Mouse (Mus musculus) hindbrain, embryonic 12.5 days (tissue): Measurements from ENCODE around the gene Cbx1. TPM values are rescaled to one million over a fixed set of nuclear protein-coding genes. Genes with fewer than 3 reads are reported as not detected.
A peak's percentile ranks its signal among the peaks of the same experiment; 100 is the strongest.

Experiments used
- ATAC-seq: fragments of 200-750 bp; cut with Nextera tagmentation; 2 replicates; pipeline ENCODE4 v1.8.0; 2017; ENCODE audit warnings: moderate TSS enrichment; ENCODE audit not compliant: low FRiP score
- H3K27ac ChIP-seq: fragments of 300-500 bp; sonication (generic); 2 replicates; pipeline ENCODE4 v1.5.1; 2016; ENCODE audit warnings: mild to moderate bottlenecking
- H3K27me3 ChIP-seq: fragments of 300-500 bp; sonication (generic); 2 replicates; pipeline ENCODE4 v1.6.1; 2016; ENCODE audit warnings: mild to moderate bottlenecking
- H3K36me3 ChIP-seq: fragments of 300-500 bp; sonication (generic); 2 replicates; pipeline ENCODE4 v1.6.1; 2016; ENCODE audit warnings: mild to moderate bottlenecking
- H3K4me1 ChIP-seq: fragments of 300-500 bp; sonication (generic); 2 replicates; pipeline ENCODE4 v1.6.1; 2016
- H3K4me2 ChIP-seq: fragments of 300-500 bp; sonication (generic); replicated peaks from 2 replicates; pipeline ENCODE4 v1.6.1; 2016; ENCODE audit warnings: mild to moderate bottlenecking
- H3K4me3 ChIP-seq: fragments of 300-500 bp; sonication (generic); 2 replicates; pipeline ENCODE4 v1.5.1; 2016; ENCODE audit warnings: mild to moderate bottlenecking
- H3K9ac ChIP-seq: fragments of 300-500 bp; sonication (generic); 2 replicates; pipeline ENCODE4 v1.6.1; 2016; ENCODE audit warnings: mild to moderate bottlenecking, moderate library complexity
- H3K9me3 ChIP-seq: fragments of 300-500 bp; sonication (generic); replicated peaks from 2 replicates; pipeline ENCODE4 v1.6.1; 2016; ENCODE audit warnings: mild to moderate bottlenecking
- WGBS: fragments of 180-500 bp; shearing (Covaris S2); methylation state at CpG from one replicate; pipeline ENCODE4 v1.1.7; 2016; 5-methylcytosine and 5-hydroxymethylcytosine counted together
- polyA plus RNA-seq: library from polyadenylated mRNA; unstranded; fragments of >200 nt; fragmentation: Nextera tagmentation; extraction: Ambion mirVana; gene quantifications from 2 replicates; pipeline ENCODE4 v1.2.1, GENCODE M21; 2016

Cbx1 gene
- polyA plus RNA-seq, 1 experiment from 2014 or later, result 136 TPM

DNA sequence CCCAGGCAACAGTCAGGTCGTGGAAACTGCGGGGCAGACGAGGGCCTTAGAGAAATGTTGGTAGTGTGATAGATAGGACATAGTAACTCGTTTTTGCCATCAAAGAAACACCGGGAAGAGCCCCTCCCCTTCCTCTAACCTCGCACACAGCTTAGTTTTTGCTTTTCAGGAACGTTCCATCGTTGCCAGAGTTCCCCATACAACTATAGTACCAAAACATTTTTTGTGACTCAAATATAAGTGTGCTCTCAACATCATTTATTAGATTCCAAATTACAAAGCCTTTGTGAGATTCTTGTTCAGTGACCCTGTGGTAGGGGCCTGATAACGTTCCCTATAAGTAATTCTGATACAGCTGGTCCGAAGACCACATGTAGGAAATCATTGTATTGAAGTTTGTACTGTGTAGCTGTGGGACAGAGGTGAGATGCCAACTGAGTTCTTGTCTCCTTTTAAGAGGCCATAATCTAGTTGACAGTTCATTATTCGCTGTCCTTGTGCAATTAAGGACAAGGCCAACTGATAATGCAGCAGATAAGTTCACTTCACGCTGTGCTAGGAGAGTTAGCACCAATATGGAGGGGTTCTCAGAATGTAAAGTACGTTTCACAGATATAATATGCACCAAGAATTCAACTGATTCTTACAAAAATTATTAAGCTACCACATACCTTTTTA is 41.8 kb downstream of the Cbx1 start:
- Histone ChIP-seq H3K4me1 (peaks cover 37% of the 10 kb centered on the region), H3K9ac (peak overlapping the region; percentile 67), H3K36me3 (peaks cover 16% of the 10 kb centered on the region), H3K4me3 (peak overlapping the region; percentile 87), H3K4me2 (peak overlapping the region; percentile 60), H3K9me3 (no peaks in the 10 kb centered on the region), H3K27ac (peak overlapping the region; percentile 96), H3K27me3 (no peaks in the 10 kb centered on the region)
- ATAC-seq, result no peak
- WGBS, result 23% methylated on average over 13 of the region's 13 CpGs

DNA sequence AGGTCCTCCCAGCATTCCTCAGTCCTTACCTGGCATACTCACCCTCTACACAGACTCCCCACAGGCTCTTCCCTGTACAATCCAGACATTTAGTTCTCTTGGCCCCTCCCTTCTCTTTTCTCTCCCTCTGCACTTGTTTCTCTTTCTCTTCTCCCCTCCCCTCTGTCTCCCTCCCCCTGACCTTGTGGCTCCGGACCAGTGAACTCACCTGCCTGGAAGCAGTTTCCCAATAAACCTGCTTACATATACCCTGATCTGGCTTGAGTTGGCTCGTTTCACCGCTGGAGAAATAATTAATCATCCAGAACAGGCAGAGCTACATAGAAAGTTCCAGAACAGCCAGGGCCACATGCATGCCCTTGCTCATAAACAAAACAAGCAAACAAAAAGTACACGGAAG is 42.6 kb downstream of the Cbx1 start:
- Histone ChIP-seq H3K27me3 (no peaks in the 10 kb centered on the region), H3K27ac (no peak overlapping the region)
- no peak for ATAC-seq

DNA sequence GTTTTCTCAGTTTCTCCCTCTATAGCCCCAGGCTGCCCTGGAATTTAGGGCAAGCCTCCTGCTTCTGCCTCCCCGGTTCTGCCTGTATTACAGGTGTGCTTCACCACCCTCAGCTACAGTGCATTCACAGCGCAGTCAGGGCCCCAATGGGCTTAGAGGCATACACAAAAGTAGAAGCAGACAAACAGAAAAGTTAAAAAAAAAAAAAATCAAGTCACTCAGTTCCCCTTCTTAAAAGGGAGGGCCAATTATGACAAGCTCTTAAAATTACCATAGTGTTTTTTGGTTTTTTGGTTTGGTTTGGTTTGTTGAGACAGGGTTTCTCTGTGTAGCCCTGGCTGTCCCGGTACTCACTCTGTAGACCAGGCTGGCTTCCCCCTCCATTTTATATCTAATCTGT is 43.6 kb downstream of the Cbx1 start:
- ATAC-seq, result no peak
- Histone ChIP-seq H3K27ac (no peak overlapping the region), H3K36me3 (peaks cover 3% of the 10 kb centered on the region; the same call in 1 of the 2 replicates), H3K4me3 (no peak overlapping the region), H3K4me2 (no peak overlapping the region), H3K9me3 (no peaks in the 10 kb centered on the region), H3K27me3 (no peaks in the 10 kb centered on the region), H3K9ac (no peak overlapping the region), H3K4me1 (peaks cover 19% of the 10 kb centered on the region)
- WGBS, result 89% methylated on average over 3 of the region's 3 CpGs

More for the DNA sequence above, 42.6 kb downstream of the Cbx1 start:
- H3K9ac ChIP-seq, result no peak overlapping the region
- H3K4me2 ChIP-seq, result no peak overlapping the region
- peaks cover 29% of the 10 kb centered on the region for H3K4me1 ChIP-seq
- 75% methylated on average over 4 of the region's 4 CpGs for WGBS
- no peaks in the 10 kb centered on the region for H3K9me3 ChIP-seq
- H3K36me3 ChIP-seq, result peaks cover 14% of the 10 kb centered on the region
- no peak overlapping the region for H3K4me3 ChIP-seq

DNA sequence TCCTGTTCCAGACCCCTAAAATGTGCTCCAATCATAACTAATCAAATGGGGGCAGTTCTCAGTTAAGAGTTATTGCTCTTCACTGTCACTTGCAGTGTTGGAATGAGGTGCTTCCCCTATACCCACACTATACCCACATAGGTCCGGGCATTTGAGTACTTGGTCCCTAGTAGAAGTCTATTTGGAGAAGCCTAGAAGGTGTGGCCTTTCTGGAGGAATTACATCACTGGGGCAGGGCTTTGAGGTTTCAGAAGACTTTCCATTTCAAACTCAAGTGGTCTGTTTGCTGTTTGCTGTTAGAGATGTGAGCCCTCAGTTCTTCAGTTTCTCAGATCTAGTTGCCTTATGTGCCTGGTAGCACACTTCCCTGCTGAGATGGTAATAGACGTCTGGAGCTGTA is 44.0 kb downstream of the Cbx1 start:
- 63% methylated on average over 2 of the region's 2 CpGs for WGBS
- no peaks in the 10 kb centered on the region for H3K27me3 ChIP-seq

DNA sequence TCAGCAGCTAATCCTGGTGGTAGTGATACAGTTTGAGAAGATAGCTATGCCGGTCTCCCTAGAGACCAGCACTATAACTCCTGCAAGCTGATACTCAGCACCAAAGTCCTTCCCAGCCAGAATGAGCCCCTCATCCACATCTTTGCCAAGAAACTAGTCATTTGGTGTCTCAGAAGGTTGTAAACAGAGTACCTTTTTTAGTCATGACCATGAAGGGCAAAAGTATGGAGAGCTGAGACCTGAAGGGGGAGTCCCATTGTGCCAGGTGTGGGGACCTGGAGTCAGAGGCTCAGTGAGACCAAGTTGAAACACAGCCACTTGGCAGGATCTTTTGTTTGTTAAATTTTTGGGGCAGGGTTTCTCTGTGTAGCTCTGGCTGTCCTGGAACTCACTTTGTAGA is 45.2 kb downstream of the Cbx1 start:
- no peak for ATAC-seq
- H3K4me1 ChIP-seq, result peaks cover 4% of the 10 kb centered on the region
- 92% methylated on average over 1 of the region's 1 CpGs for WGBS

More for the DNA sequence above, 44.0 kb downstream of the Cbx1 start:
- H3K9me3 ChIP-seq, result no peaks in the 10 kb centered on the region
- H3K9ac ChIP-seq, result no peak overlapping the region
- peaks cover 14% of the 10 kb centered on the region for H3K4me1 ChIP-seq
- H3K4me3 ChIP-seq, result no peak overlapping the region
- H3K36me3 ChIP-seq, result no peaks in the 10 kb centered on the region
- H3K27ac ChIP-seq, result no peak overlapping the region
- no peak overlapping the region for H3K4me2 ChIP-seq
- no peak for ATAC-seq

DNA sequence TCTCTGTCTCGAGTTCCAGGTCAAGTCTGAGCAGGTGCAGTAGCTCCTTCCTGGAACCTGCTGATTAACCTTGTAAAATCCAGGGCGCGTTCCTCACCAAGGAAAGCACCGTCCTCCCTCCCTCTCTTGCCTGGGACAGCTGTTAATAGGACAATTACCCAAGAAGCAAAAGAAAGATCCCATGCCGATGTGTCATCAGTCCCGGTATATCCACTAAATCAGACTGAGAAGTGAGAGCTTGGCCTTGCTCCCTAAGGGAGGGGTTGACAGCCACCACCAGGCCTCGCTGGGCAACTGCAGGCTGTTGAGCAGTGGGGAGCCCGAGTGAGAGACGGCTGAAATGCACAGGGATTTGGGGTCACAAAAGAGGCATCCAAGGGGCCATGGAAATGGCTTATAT is 48.4 kb downstream of the Cbx1 start:
- no peak for ATAC-seq
- Histone ChIP-seq H3K36me3 (no peaks in the 10 kb centered on the region), H3K4me2 (no peak overlapping the region), H3K9me3 (no peaks in the 10 kb centered on the region), H3K27me3 (0 out of 2 replicates have a peak, but pooled peaks cover 3% of the 10 kb centered on the region), H3K4me1 (peaks cover 3% of the 10 kb centered on the region; the same call in 1 of the 2 replicates), H3K4me3 (no peak overlapping the region), H3K9ac (peak overlapping the region; percentile 4; the same call in 1 of the 2 replicates), H3K27ac (no peak overlapping the region)
- WGBS, result 32% methylated on average over 9 of the region's 9 CpGs

More for the DNA sequence above, 45.2 kb downstream of the Cbx1 start:
- H3K4me3 ChIP-seq, result no peak overlapping the region
- 0 out of 2 replicates have a peak, but pooled peaks cover 3% of the 10 kb centered on the region for H3K27me3 ChIP-seq
- H3K36me3 ChIP-seq, result no peaks in the 10 kb centered on the region
- no peak overlapping the region for H3K4me2 ChIP-seq
- no peak overlapping the region for H3K9ac ChIP-seq
- H3K9me3 ChIP-seq, result no peaks in the 10 kb centered on the region
- no peak overlapping the region for H3K27ac ChIP-seq

DNA sequence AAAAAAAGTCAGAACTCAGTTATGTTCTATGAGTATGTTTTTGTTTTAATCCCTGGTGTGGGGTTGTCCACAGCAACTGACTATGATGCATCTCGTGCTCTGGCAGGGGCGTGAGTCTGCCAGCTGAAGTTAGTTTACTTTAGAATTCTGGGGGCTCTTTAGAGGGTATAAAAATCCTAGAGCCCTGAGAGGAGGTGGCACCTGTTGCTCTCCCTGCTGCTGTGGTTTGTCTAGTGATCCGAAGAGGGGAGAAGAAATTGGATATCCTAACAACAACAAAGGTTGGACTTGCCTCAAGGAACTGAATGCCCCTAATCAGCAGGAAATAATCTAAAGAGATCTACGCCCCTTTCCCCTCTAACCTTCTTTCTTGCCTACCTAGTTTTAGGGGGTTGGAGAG is 49.4 kb downstream of the Cbx1 start:
- 0 out of 2 replicates have a peak, but pooled peaks cover 3% of the 10 kb centered on the region for H3K27me3 ChIP-seq
- H3K9me3 ChIP-seq, result no peaks in the 10 kb centered on the region
- peaks cover 3% of the 10 kb centered on the region; the same call in 1 of the 2 replicates for H3K4me1 ChIP-seq
- no peak overlapping the region for H3K9ac ChIP-seq
- no peak overlapping the region for H3K27ac ChIP-seq
- 68% methylated on average over 4 of the region's 4 CpGs for WGBS
- ATAC-seq, result no peak
- H3K4me3 ChIP-seq, result no peak overlapping the region
- H3K4me2 ChIP-seq, result no peak overlapping the region
- no peaks in the 10 kb centered on the region for H3K36me3 ChIP-seq

DNA sequence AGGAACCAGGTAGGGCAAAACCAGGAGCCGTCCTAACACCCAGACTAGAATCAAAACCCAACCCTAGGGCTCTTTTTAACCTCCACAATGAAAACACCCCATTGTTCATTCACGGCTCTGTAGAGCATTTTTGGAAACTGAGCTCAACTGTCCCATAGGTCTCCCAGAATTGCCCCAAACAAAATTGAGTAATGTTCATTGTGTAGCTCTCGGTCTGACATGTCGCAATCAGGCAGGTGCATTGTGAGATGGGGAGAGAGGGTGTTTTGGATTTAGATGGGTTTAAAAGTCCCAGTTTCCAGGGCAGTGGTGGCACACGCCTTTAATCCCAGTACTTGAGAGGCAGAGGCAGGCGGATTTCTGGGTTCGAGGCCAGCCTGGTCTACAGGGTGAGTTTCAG is 50.5 kb downstream of the Cbx1 start:
- WGBS, result 79% methylated on average over 7 of the region's 7 CpGs
- Histone ChIP-seq H3K27ac (no peak overlapping the region), H3K9me3 (no peaks in the 10 kb centered on the region), H3K36me3 (no peaks in the 10 kb centered on the region), H3K4me1 (peaks cover 3% of the 10 kb centered on the region; the same call in 1 of the 2 replicates), H3K4me3 (no peak overlapping the region), H3K9ac (no peak overlapping the region), H3K27me3 (0 out of 2 replicates have a peak, but pooled peaks cover 3% of the 10 kb centered on the region), H3K4me2 (no peak overlapping the region)
- no peak for ATAC-seq

DNA sequence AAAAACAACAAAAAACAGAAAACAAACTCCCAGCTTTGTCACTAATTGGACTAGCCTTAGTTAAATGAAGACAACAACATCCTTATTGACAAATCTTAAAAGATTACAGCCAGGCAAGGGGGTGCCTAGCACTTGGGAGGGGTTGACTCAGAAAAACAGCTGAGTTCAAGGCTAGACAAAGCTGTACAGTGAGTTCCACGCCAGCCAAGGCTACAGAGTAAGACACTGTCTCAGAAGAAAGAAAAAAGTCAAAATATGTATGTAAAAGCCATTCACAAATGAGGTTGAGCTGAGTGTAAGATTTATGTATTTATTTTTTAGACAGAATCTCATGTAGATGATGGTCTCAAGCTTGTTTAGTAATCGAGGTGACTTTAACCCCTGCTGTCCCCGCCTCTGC is 51.0 kb downstream of the Cbx1 start:
- 78% methylated on average over 3 of the region's 3 CpGs for WGBS

DNA sequence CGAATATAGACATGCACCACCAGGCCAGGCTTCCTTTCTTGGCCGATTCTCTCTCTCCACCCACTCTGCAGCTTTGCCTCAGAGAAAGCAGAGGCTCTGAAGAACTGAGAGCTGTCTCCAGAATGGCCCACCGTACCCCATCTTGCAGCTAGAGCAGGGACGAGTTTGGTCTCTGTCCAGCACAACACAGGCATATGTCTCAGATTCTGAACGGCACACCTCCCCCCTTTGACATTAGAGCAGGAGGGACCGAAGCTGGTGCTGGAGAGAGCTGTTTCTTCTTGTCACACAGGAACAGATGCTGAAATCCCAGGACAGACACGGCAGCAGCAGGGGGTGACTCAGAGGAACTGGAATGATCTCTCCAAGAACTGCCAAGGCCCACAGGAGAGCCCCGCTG is 51.4 kb downstream of the Cbx1 start:
- no peaks in the 10 kb centered on the region for H3K36me3 ChIP-seq
- H3K9ac ChIP-seq, result no peak overlapping the region
- H3K4me2 ChIP-seq, result no peak overlapping the region
- H3K27ac ChIP-seq, result no peak overlapping the region
- ATAC-seq, result no peak
- no peaks in the 10 kb centered on the region for H3K9me3 ChIP-seq
- H3K27me3 ChIP-seq, result 0 out of 2 replicates have a peak, but pooled peaks cover 3% of the 10 kb centered on the region
- peaks cover 3% of the 10 kb centered on the region; the same call in 1 of the 2 replicates for H3K4me1 ChIP-seq
- H3K4me3 ChIP-seq, result no peak overlapping the region
- WGBS, result 40% methylated on average over 8 of the region's 8 CpGs

More for the DNA sequence above, 51.0 kb downstream of the Cbx1 start:
- Histone ChIP-seq H3K9me3 (no peaks in the 10 kb centered on the region), H3K4me2 (no peak overlapping the region), H3K9ac (no peak overlapping the region), H3K27ac (no peak overlapping the region), H3K4me1 (peaks cover 3% of the 10 kb centered on the region; the same call in 1 of the 2 replicates), H3K4me3 (no peak overlapping the region), H3K36me3 (no peaks in the 10 kb centered on the region), H3K27me3 (0 out of 2 replicates have a peak, but pooled peaks cover 3% of the 10 kb centered on the region)
- ATAC-seq, result no peak

DNA sequence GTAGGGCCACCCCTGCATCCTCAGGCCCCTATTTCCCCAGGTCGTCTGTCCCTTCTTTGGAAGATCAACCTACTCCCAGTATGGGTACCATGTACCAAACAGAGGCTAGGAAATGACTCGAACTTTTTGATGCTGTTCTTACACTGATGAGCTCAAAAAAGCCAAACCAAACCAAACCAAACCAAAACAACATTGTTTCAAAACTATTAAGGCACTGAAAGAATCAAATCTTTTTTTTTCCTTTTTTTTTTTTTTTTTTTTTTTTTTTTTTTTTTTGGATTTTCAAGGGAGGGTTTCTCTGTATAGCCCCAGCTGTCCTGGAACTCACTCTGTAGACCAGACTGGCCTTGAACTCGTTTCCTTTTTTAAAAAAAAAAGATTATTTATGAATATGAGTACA is 54.7 kb downstream of the Cbx1 start:
- Histone ChIP-seq H3K4me3 (no peak overlapping the region), H3K27me3 (0 out of 2 replicates have a peak, but pooled peaks cover 3% of the 10 kb centered on the region), H3K4me1 (peaks cover 5% of the 10 kb centered on the region; the same call in 1 of the 2 replicates), H3K4me2 (no peak overlapping the region), H3K9ac (no peak overlapping the region), H3K9me3 (no peaks in the 10 kb centered on the region), H3K36me3 (no peaks in the 10 kb centered on the region), H3K27ac (no peak overlapping the region)
- WGBS, result 64% methylated on average over 3 of the region's 3 CpGs
- no peak for ATAC-seq

DNA sequence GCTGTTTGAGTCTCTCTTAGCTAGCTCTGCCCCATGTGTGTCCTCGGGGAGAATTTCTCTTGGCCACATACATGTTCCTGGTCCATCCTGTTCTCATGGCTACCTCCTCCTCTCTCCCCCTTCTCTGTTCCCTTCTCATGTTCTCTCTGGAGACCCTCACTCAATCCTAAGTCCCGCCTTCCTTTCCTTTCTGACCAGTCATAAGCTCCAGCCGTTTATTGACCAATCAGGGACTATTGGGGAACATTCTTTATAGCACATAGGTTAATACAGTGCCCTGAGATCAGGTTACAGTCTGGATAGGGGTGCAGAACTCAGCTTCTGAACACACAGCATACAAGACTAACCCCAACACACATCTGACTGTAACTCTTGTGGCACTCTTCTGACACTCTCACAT is 58.3 kb downstream of the Cbx1 start:
- no peak overlapping the region for H3K4me3 ChIP-seq
- no peak overlapping the region for H3K9ac ChIP-seq
- H3K4me1 ChIP-seq, result peaks cover 17% of the 10 kb centered on the region
- no peak overlapping the region for H3K4me2 ChIP-seq
- H3K27ac ChIP-seq, result no peak overlapping the region
- 42% methylated on average over 3 of the region's 3 CpGs for WGBS
- H3K9me3 ChIP-seq, result no peaks in the 10 kb centered on the region
- ATAC-seq, result no peak; the same call in 1 of the 2 replicates
- no peaks in the 10 kb centered on the region for H3K36me3 ChIP-seq
- H3K27me3 ChIP-seq, result peaks cover 16% of the 10 kb centered on the region

DNA sequence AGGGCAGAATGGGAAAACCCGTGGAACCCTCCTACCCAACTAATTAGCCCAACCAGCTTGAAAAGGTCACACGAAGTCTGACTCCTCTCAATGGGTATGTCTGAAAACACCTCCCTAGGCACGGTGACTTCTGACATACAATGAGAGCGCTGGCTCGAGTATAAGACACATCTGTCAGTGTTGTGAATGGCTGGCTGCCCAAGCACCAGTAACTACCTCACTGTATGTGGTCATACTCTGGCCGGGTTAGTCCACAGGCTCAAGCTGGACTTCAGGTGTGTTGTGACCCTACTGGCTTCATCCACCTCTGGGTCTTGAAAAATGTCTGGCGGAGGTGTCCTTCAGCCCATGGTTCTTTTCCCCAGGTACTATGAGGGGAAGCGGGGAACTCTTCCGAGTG is 59.8 kb downstream of the Cbx1 start:
- Histone ChIP-seq H3K27me3 (peaks cover 16% of the 10 kb centered on the region), H3K4me1 (peaks cover 17% of the 10 kb centered on the region), H3K9me3 (no peaks in the 10 kb centered on the region), H3K27ac (no peak overlapping the region), H3K36me3 (no peaks in the 10 kb centered on the region), H3K4me2 (no peak overlapping the region), H3K9ac (no peak overlapping the region), H3K4me3 (no peak overlapping the region)
- no peak for ATAC-seq
- WGBS, result 61% methylated on average over 9 of the region's 9 CpGs
